Mouse (Mus musculus) embryo, embryonic 11 days (tissue): ENCODE data around the gene Lpin3.

ENCODE experiments used
- DNase-seq: peaks from one replicate; pipeline ENCODE4 v3.0.0-alpha.2; 2015

Gene Lpin3

DNA sequence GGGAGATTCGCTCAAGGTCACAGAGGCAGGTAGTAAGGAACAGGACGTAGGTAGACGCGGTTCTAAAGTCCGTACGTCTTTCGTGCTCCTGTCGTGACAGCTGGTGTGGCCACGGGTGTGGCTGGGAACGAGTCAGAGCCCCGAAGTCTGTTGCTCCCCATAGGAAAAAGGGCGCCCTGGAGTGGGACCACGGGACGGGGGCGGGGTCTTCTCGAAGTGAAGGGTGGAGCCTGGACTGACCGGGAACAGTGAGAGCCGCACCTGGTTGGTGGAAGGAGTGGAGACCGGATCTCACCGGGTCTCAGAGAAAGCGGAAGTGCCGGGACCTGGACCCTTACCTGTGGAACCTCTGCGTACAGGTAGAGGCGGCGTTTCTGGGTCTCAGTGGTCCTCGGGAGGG lies 7.4 kb downstream of the Lpin3 start:
- DNase-seq = peak; percentile 60

GRCm38 (mm10) chr2:160891045-160891444 lies 10.6 kb downstream of the Lpin3 start:
- no peak for DNase-seq

DNA sequence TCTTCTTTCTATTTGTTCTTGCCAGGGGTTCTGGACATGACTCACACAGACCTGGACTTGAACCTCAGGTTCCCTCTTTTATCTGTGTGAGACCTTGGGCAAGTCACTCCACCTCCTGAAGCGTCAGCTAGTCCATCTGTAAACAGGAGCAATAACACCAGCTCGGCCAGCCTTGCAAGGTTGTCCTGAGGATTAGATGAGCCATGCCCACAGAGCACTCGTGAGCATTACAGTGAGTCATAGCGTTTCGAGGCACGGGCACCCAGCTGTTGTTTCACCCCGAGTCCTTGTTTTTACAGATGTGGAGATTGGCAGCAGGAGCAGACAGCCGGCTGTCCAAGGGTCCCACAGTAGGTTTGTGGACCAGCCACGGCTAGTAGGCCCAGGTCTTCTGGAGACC lies 11.2 kb downstream of the Lpin3 start:
- no peak for DNase-seq

GRCm38 (mm10) chr2:160901656-160902412 lies 21.4 kb downstream of the Lpin3 start:
- no peak for DNase-seq

DNA sequence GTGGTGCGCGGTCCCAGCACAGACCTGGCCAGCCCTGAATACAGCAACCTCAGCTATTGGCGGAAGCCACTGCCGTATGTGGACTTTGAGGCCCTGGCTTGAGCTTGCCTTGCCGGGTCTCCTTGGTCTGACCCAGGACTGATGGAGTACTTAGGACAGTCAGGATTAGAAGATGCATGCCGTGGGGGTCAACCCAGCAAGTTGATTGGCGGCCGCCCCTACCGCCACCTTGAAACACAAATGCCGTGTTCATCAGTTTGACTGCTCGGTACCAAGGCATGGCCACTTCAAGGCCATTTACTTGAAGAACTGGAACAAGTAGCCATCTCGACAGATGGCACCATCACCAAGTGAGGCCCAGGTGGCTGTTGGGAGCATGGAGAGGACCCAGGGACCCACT lies 24.8 kb downstream of the Lpin3 start:
- no peak for DNase-seq

DNA sequence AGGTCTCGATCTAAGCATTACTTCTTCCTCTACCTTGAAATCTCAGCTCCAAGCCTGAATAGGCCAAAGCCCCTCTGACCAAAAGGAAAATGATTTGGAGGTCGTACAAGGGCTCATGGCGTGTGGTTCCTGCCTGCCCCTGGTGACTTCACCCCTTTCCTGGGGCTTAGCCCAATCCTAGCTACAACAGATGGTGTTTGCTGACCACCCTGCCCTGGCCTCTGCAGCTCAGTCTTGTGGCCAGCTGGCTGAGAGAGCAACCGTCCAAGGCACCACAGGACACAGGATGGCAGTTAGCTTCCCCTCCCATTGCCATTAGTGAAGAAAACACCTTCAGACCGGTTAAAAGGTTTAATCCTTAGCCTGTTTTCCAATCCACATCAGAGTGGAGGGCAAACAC lies 25.6 kb downstream of the Lpin3 start:
- no peak for DNase-seq

DNA sequence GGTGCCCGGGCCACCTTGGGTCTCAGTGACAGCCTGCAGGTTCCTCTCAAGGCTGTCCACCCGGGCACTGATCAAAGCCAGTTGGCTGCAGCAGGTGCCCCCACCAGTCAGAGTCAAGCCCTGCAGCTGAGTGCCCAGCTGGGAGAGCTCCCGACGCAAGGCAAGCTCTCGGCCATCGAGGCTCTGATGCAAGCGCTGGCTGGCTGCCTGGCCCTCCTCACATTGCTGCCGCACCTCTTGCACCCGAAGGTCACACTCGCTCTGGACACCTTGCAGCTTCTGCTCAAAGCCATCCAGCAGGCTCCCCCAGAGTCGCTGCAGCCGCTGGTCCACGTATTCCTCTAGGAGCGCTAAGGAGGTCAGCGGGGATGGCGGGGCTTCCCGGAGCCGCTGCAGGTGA lies 28.1 kb downstream of the Lpin3 start:
- no peak for DNase-seq

DNA sequence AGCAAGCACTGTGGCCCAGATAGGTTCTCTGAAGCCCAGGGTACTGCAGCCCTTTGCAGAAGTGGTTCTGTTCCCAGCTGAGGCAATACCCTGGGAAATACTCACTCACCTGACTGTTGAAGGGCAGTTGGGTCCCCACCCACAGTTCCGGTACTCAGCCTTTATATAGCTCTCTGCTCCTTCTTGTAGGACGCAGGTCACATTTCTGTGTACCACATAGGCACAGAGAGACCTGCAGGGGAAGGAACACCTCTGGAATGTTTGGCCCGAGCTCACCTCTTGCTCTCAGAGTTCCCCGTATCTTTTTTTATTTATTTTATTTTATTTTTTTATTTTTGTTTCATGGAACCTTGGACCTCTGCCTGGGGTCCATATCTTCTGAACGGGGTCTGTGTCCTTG lies 30.2 kb downstream of the Lpin3 start:
- DNase-seq = no peak

DNA sequence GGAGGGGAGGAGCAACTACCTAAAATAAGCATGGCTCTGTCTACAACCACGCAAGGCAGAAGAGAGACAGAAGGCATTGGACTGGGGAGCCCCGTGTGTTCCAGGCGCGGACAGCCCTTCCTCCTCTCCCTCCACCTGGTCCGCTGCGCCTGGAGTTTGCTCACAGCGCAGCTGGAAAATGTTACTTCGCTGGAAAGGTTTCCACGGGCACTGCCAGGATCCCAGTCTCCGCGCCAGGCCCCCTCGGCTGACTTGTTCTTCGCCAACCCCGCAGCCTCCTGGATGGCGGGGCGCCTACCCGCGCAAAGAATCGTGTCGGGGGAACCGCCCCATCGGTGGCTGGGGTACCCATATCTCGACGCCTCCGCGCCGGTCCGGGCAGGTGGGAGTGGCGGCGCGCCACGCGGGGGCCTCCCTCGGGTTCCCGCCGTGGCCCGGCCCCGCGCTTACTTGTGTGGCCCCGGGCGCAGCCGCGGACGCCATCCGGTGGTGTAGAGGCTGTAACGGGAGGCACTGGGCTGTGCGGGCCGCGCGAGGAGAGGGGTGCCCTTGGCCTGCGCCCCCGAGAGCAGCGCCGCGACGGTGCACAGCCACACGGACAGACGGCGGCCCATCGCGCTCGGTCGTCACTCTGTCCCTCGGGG lies 31.2 kb downstream of the Lpin3 start:
- DNase-seq = peak; percentile 52

GRCm38 (mm10) chr2:160912231-160912671 lies 31.8 kb downstream of the Lpin3 start, which contains the start of gene Emilin3:
Emilin3 (minus strand) TSS chr2:160912328.
- peak; percentile 76 for DNase-seq

DNA sequence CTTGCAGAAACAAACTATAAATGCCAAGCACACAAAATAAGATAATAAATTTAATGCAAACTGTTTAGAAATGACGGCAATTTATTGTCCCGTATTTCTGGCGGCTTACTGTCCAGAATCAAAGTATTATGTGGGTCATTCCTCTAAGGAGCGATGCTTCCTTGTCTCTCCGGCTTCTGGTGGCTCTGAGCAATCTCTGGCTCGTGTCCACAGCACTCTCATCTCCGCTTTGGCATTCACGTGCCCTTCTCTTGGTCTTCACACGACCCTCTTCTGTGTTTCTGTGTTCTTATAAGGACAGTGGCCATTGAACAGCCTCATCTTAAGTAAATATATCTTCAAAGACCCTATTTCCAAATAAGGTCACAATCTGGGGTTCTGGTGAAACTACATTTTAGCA lies 34.2 kb downstream of the Lpin3 start:
- no peak for DNase-seq

DNA sequence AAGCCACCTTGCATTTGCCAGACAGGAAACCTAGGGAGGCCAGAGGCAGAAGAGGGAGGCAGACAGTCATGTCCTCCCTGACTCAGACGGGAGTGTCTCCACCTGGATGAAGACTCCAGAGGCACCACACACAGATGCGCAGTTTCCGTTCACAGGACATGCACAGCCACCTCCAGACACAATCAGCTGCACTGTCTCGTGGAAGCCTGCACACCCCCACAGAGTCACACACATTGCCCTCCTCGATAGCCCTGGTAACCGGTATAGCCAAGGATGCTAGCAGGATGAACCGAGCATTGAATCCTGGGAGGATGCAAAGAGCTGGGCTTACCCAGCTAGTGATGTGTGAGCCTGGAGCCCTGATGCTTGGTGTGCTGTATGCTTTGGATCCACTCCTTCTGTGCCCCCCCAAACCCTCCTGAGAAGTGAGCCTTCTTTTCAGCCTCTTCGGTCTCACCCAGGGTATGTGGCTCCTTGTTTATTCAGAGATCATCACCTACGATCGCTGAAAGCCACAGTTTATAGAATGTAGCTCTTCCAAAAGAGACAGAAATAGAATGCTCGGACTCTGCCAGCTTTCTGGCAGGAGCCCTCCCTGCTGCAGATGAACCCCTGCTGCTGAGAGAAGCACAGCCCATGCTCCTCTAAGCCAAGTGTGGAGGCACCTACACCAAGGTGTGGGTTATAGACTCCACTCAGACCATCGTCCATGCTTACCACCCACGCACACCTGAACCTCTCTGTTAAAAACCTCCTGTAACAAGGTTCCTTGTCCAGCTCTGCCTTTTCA lies 35.5 kb downstream of the Lpin3 start:
- DNase-seq = no peak

GRCm38 (mm10) chr2:160916714-160917113 lies 36.2 kb downstream of the Lpin3 start:
- DNase-seq = no peak

GRCm38 (mm10) chr2:160917313-160917712 lies 36.8 kb downstream of the Lpin3 start:
- DNase-seq = no peak

- no peak for DNase-seq
Observed at GRCm38 (mm10) chr2:160918154-160918929, 37.9 kb downstream of the Lpin3 start.

DNA sequence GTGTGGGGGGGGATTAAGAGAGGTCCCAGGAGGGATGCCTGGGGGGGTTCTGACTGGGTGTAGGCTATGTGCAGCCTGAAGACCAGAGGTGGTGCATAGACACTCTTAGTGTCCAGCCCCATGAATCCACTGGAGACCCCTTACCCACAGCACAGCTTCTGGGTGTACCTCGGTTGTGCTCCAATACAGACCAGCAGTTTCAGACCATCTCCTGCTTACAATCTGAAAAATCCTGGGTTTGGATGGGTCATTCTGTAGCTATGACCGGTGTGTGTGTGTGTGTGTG lies 38.4 kb downstream of the Lpin3 start:
- no peak for DNase-seq

DNA sequence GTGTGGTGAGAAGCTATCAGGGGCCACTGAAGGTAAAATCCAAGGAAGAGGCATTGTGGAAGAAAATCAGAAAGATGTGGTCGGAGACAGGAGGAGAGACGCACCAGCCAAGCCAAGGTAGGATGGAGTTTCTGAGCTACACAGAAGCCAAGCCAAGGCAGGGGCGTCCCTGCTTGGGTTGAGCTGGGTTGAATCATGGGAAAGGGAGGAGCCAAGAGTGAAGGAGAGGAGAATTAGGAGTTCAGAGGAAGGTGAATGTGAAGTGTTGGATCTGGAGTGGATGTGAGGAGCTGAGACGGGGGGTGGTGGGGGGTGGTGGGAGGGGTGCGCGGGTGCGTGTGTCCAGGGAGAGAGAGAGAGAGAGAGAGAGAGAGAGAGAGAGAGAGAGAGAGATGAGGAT lies 40.8 kb downstream of the Lpin3 start:
- no peak for DNase-seq

DNA sequence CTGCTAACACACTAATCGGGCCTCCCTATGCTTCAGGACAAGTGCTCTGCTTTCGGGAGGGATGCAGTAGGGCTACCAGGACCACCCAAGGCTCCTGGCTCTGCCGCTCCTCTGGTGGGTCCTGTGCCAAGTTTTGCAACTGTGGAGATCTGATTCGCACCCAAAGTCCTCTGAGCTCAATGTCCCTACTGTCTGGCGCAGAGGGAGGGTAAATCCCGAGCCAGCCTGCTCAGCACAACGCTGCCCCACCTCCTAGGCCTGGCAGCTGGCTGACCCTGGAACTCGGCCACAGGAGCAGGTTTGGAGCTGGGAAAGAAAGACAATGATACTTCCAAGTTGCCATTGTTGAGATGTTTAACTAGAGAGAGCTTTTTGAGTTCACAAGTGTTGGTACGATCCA lies 44.7 kb downstream of the Lpin3 start:
- DNase-seq = no peak

DNA sequence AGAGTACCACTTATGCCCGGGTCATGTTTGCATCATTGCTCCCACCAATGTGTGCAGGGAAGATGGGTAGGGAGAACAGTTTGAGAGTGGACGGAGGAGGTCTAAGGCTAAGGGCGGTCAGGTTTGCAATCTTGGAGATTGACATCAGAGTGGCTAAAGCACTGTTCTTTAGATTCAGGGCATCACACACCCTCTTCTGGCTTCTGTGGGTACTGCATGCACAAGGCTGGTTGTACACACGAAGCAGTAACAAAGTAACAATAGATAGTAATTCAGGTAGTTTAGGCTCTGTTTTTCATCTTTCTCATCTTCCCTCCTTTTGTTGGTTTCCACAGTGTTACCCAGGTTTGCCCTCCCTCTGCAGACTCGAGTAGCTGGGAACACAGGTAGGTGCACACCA lies 50.9 kb downstream of the Lpin3 start:
- DNase-seq = no peak

- peak; percentile 64 for DNase-seq
Observed at GRCm38 (mm10) chr2:160932325-160932724, 51.9 kb downstream of the Lpin3 start.

DNA sequence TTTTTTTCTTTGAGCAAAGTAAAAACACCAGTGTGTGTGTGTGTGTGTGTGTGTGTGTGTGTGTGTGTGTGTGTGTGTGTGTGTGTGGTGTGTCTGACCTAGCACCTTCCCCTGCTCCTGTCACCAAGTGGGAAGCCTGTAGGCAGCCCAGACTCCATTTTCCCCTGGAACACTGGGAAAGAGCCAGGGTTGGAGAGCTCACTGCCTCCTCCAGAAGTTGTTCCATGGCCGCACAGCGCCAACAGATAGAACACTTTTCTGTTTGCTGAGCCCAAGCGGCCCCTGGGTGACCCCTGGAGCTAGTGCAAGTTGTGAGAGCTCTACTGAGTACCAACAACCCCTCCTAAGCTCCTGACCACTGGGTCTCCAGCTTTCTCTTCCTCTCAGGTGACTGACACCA lies 52.5 kb downstream of the Lpin3 start:
- no peak for DNase-seq

DNA sequence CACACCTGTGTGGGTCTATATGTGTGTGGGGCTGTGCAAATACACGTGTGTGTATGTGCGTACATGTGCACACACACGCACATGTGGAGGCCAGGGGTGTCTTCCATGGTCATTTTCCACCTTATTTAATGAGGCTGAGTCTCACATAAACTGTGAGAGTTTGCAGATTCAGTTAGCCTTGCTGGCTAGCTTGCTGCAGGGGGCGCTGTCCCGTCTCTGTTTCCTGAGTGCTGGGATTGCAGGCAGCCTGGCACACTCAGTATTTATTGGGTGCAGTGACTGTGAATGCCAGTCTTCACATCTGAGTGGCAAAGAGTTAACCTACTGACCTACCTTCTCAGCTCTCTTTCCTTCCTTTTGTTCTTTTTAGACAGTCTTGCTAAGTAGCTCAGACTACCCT lies 53.4 kb downstream of the Lpin3 start:
- no peak for DNase-seq

- no peak for DNase-seq
Observed at GRCm38 (mm10) chr2:160934451-160934850, 54.0 kb downstream of the Lpin3 start.
